Mouse (Mus musculus) myocyte (in vitro differentiated cells): ENCODE results near the gene Ap5z1. TPM values are rescaled to one million over a fixed set of nuclear protein-coding genes. Genes with fewer than 3 reads are reported as not detected.

Source experiments
- H3K27me3 ChIP-seq: one replicate; pipeline ENCODE4 v1.6.1; 2011; ENCODE audit not compliant: control insufficient read depth, insufficient read depth, insufficient read length
- H3K36me3 ChIP-seq: one replicate; pipeline ENCODE4 v1.6.1; 2011; ENCODE audit not compliant: control insufficient read depth, insufficient read depth
- H3K4me2 ChIP-seq: one replicate; pipeline ENCODE4 v1.6.1; 2011; ENCODE audit warnings: low read depth, control low read depth
- H3K4me3 ChIP-seq: one replicate; pipeline ENCODE4 v1.5.1; 2011; ENCODE audit warnings: mild to moderate bottlenecking, control low read depth, moderate library complexity
- H3K79me2 ChIP-seq: one replicate; pipeline ENCODE4 v1.6.1; 2011; ENCODE audit not compliant: control insufficient read depth, insufficient read depth
- H3ac ChIP-seq: one replicate; pipeline ENCODE4 v1.6.1; 2011; ENCODE audit not compliant: control insufficient read depth, insufficient read length
- E2F4 ChIP-seq: IDR thresholded peaks from one replicate; pipeline ENCODE4 v1.6.1; 2011; ENCODE audit warnings: mild to moderate bottlenecking, control low read depth, moderate library complexity; ENCODE audit not compliant: insufficient read depth
- MAX ChIP-seq: IDR thresholded peaks from one replicate; pipeline ENCODE4 v1.6.1; 2011; ENCODE audit warnings: low read depth, mild to moderate bottlenecking, control low read depth
- MYOD1 ChIP-seq, 3 experiments: IDR thresholded peaks; one replicate each; pipeline ENCODE4 v1.6.1; 2011; ENCODE audit warnings: control low read depth in 2 of 3, low read depth in 2 of 3, mild to moderate bottlenecking in 2 of 3, moderate library complexity in 1 of 3; ENCODE audit not compliant: insufficient read length in 2 of 3, control insufficient read depth in 1 of 3
- MYOG ChIP-seq, 3 experiments: IDR thresholded peaks; one replicate each; pipeline ENCODE4 v1.6.1; 2011; ENCODE audit warnings: control low read depth in 2 of 3, low read depth in 2 of 3, mild to moderate bottlenecking in 2 of 3; ENCODE audit not compliant: insufficient read length in 2 of 3, control insufficient read depth in 1 of 3, insufficient read depth in 1 of 3
- POLR2AphosphoS2 ChIP-seq: IDR thresholded peaks from one replicate; pipeline ENCODE4 v1.6.1; 2011; ENCODE audit warnings: low read depth, control low read depth; ENCODE audit not compliant: insufficient read length
- REST ChIP-seq: IDR thresholded peaks from one replicate; pipeline ENCODE4 v1.6.1; 2011; ENCODE audit warnings: mild to moderate bottlenecking, control low read depth, moderate library complexity; ENCODE audit not compliant: insufficient read depth, insufficient read length
- SRF ChIP-seq: IDR thresholded peaks from one replicate; pipeline ENCODE4 v1.6.1; 2011; ENCODE audit warnings: low read depth; ENCODE audit not compliant: control insufficient read depth, insufficient read length
- TCF12 ChIP-seq: IDR thresholded peaks from one replicate; pipeline ENCODE4 v1.6.1; 2011; ENCODE audit warnings: mild to moderate bottlenecking, control low read depth; ENCODE audit not compliant: poor library complexity, insufficient read depth, severe bottlenecking
- TCF3 ChIP-seq: IDR thresholded peaks from one replicate; pipeline ENCODE4 v1.6.1; 2011; ENCODE audit warnings: low read depth, control low read depth; ENCODE audit not compliant: insufficient read length
- USF1 ChIP-seq: IDR thresholded peaks from one replicate; pipeline ENCODE4 v1.6.1; 2011; ENCODE audit warnings: low read depth, mild to moderate bottlenecking, control low read depth, moderate library complexity
- polyA plus RNA-seq: library from polyadenylated mRNA; unstranded; fragments of >200 nt; fragmentation: generic; extraction: Trizol; gene quantifications from one replicate; pipeline ENCODE4 v1.2.1, GENCODE M21; 2012; ENCODE audit warnings: missing spikeins

The Ap5z1 gene
- polyA plus RNA-seq, 1 experiment, result 9.8 TPM

GRCm38 (mm10) chr5:142521195-142521866 lies 57.6 kb downstream of the Ap5z1 start:
- no peak overlapping the region for H3K4me2 ChIP-seq

GRCm38 (mm10) chr5:142524711-142525464 lies 61.1 kb downstream of the Ap5z1 start:
- no peak overlapping the region for H3K4me3 ChIP-seq
- H3K27me3 ChIP-seq, result no peaks in the 10 kb centered on the region
- H3K36me3 ChIP-seq, result no peaks in the 10 kb centered on the region
- H3K4me2 ChIP-seq, result no peak overlapping the region
- TF ChIP-seq MYOG (IDR thresholded peaks at IDR 0.05; ENCODE audit: control insufficient read depth in 1 of 3, insufficient read depth in 1 of 3, insufficient read length in 2 of 3, low read depth in 2 of 3), result no peak
- no peak for TF ChIP-seq REST
- no peak for TF ChIP-seq POLR2AphosphoS2
- TF ChIP-seq TCF12, result no peak
- no peak for TF ChIP-seq SRF
- no peak for TF ChIP-seq USF1
- no peaks in the 10 kb centered on the region for H3K79me2 ChIP-seq
- no peak overlapping the region for H3ac ChIP-seq

More at GRCm38 (mm10) chr5:142521195-142521866, 57.6 kb downstream of the Ap5z1 start:
- no peak overlapping the region for H3K4me3 ChIP-seq
- TF ChIP-seq MAX, result no peak
- TF ChIP-seq SRF, result no peak
- TF ChIP-seq E2F4, result no peak
- TF ChIP-seq TCF3, result no peak
- TF ChIP-seq TCF12, result no peak
- no peak for TF ChIP-seq USF1
- no peak for TF ChIP-seq MYOD1 (IDR thresholded peaks at IDR 0.05; ENCODE audit: control insufficient read depth in 1 of 3, insufficient read length in 2 of 3, low read depth in 2 of 3)
- no peak for TF ChIP-seq MYOG (IDR thresholded peaks at IDR 0.05; ENCODE audit: control insufficient read depth in 1 of 3, insufficient read depth in 1 of 3, insufficient read length in 2 of 3, low read depth in 2 of 3)
- no peaks in the 10 kb centered on the region for H3K27me3 ChIP-seq
- no peaks in the 10 kb centered on the region for H3K79me2 ChIP-seq
- H3ac ChIP-seq, result no peak overlapping the region
- H3K36me3 ChIP-seq, result no peaks in the 10 kb centered on the region

Other genes starting within 250 kb of the Ap5z1 start
- 10.4 TPM for gene Foxk1, start 62.4 kb upstream of the Ap5z1 start, polyA plus RNA-seq
- 0.02 TPM for gene Papolb, start 66.1 kb downstream of the Ap5z1 start, polyA plus RNA-seq
- gene Radil, start 87.2 kb downstream of the Ap5z1 start, polyA plus RNA-seq, result 1.6 TPM
- gene Mmd2, start 144.9 kb downstream of the Ap5z1 start, polyA plus RNA-seq, result not detected
- 52.0 TPM for gene Wipi2, start 163.8 kb downstream of the Ap5z1 start, polyA plus RNA-seq
- gene Slc29a4, start 228.6 kb downstream of the Ap5z1 start, polyA plus RNA-seq, result not detected